Mouse (Mus musculus): ENCODE data around the gene Olfm4.
A peak's percentile ranks its signal among the peaks of the same experiment; 100 is the strongest.

Olfm4 gene

GRCm38 (mm10) chr14:79983781-79984180 lies at the start of gene Olfm4:
Olfm4 (plus strand) TSS chr14:79984081.
- no peak for DNase-seq (ENCODE audit: extremely low spot score, low read depth, low spot score)

- DNase-seq (ENCODE audit: extremely low spot score, low read depth, low spot score) = no peak
These were observed 49.5 kb upstream of the Olfm4 start for GRCm38 (mm10) chr14:79934426-79934825.

- DNase-seq (ENCODE audit: extremely low spot score, low read depth, low spot score) = no peak
These were observed 46.9 kb upstream of the Olfm4 start for GRCm38 (mm10) chr14:79936879-79937468.

GRCm38 (mm10) chr14:79945876-79946275 lies 38.0 kb upstream of the Olfm4 start:
- DNase-seq (ENCODE audit: extremely low spot score, low read depth, low spot score) = no peak

GRCm38 (mm10) chr14:79955678-79956077 lies 28.2 kb upstream of the Olfm4 start:
- DNase-seq (ENCODE audit: extremely low spot score, low read depth, low spot score) = no peak

- peak; percentile 14 for DNase-seq (ENCODE audit: extremely low spot score, low read depth, low spot score)
These were observed 25.9 kb upstream of the Olfm4 start for GRCm38 (mm10) chr14:79957789-79958487.

- no peak for DNase-seq (ENCODE audit: extremely low spot score, low read depth, low spot score)
These were observed 22.7 kb upstream of the Olfm4 start for GRCm38 (mm10) chr14:79961187-79961586.

- DNase-seq (ENCODE audit: extremely low spot score, low read depth, low spot score) = no peak
These were observed 22.3 kb upstream of the Olfm4 start for GRCm38 (mm10) chr14:79961602-79962001.

GRCm38 (mm10) chr14:79970165-79970564 lies 13.7 kb upstream of the Olfm4 start:
- no peak for DNase-seq (ENCODE audit: extremely low spot score, low read depth, low spot score)

- DNase-seq (ENCODE audit: extremely low spot score, low read depth, low spot score) = peak; percentile 41
These were observed 12.7 kb upstream of the Olfm4 start for GRCm38 (mm10) chr14:79970928-79971738.

- DNase-seq (ENCODE audit: extremely low spot score, low read depth, low spot score) = no peak
These were observed 2.4 kb upstream of the Olfm4 start for GRCm38 (mm10) chr14:79981437-79981836.

GRCm38 (mm10) chr14:79985137-79985670 lies 1.3 kb downstream of the Olfm4 start:
- no peak for DNase-seq (ENCODE audit: extremely low spot score, low read depth, low spot score)

GRCm38 (mm10) chr14:79985696-79986095 lies 1.8 kb downstream of the Olfm4 start:
- DNase-seq (ENCODE audit: extremely low spot score, low read depth, low spot score) = no peak

- DNase-seq (ENCODE audit: extremely low spot score, low read depth, low spot score) = no peak
These were observed 3.0 kb downstream of the Olfm4 start for GRCm38 (mm10) chr14:79986831-79987230.

GRCm38 (mm10) chr14:79989785-79990184 lies 5.9 kb downstream of the Olfm4 start:
- no peak for DNase-seq (ENCODE audit: extremely low spot score, low read depth, low spot score)

GRCm38 (mm10) chr14:79990547-79990946 lies 6.7 kb downstream of the Olfm4 start:
- DNase-seq (ENCODE audit: extremely low spot score, low read depth, low spot score) = no peak

- no peak for DNase-seq (ENCODE audit: extremely low spot score, low read depth, low spot score)
These were observed 13.7 kb downstream of the Olfm4 start for GRCm38 (mm10) chr14:79997534-79997933.

- DNase-seq (ENCODE audit: extremely low spot score, low read depth, low spot score) = no peak
These were observed 16.2 kb downstream of the Olfm4 start for GRCm38 (mm10) chr14:80000110-80000531.

- DNase-seq (ENCODE audit: extremely low spot score, low read depth, low spot score) = no peak
These were observed 23.8 kb downstream of the Olfm4 start for GRCm38 (mm10) chr14:80007686-80008085.

GRCm38 (mm10) chr14:80010426-80010825 lies 26.5 kb downstream of the Olfm4 start:
- DNase-seq (ENCODE audit: extremely low spot score, low read depth, low spot score) = no peak

- no peak for DNase-seq (ENCODE audit: extremely low spot score, low read depth, low spot score)
These were observed 31.1 kb downstream of the Olfm4 start for GRCm38 (mm10) chr14:80014966-80015365.

- DNase-seq (ENCODE audit: extremely low spot score, low read depth, low spot score) = no peak
These were observed 32.2 kb downstream of the Olfm4 start for GRCm38 (mm10) chr14:80016112-80016511.
